ENCODE assay signal across 9 mouse cellular contexts in the genomic region with DNA sequence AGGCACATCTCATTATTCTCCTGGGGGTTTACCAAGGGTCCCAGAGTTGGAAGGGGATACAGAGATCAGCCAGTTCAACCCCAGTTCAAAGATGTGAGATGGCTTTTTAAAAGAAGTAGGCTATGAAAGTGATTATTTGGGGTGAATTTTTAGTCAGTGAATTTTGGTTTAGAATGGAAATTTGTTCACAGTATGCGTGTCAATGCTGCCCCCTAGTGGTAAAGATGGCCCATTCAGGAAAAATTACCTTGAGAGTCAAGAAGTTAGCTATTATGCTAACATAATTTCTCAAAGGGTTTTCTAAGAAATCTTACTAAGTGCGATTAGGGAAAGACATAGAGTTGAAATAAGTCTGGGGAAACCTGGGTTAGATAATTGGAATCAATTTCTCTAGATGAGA. TPM values are rescaled to one million over a fixed set of nuclear protein-coding genes. Genes with fewer than 3 reads are reported as not detected.
DNase-seq lines count a peak whose midpoint lies in the region; ATAC-seq and TF ChIP-seq lines count a peak whose summit lies in the region.
"Had no signal": no experiment of that assay in that cellular context is flagged by ENCODE, and none has a peak within 500 bp of the region (broad histone marks: within the 10 kb centered on the region; RNA-seq: fewer than 3 reads in every experiment).

No protein-coding gene starts in this region.

- no peak overlapping the region for H3K9ac ChIP-seq in forebrain, postnatal 0 days
- no peak overlapping the region for H3K9ac ChIP-seq in forebrain, embryonic 13.5 days
- no peak overlapping the region for H3K9ac ChIP-seq in midbrain, embryonic 11.5 days (ENCODE audit: low read length)
- no peak overlapping the region for H3K9ac ChIP-seq in midbrain, embryonic 13.5 days (replicated peaks)
- H3K9ac ChIP-seq in heart, postnatal 0 days (replicated peaks; ENCODE audit: low read depth, low read length) = no peak overlapping the region
- H3K9ac ChIP-seq in hindbrain, embryonic 16.5 days (ENCODE audit: low read depth, low read length) = no peak overlapping the region

- 7% methylated on average over 2 of the region's 2 CpGs for WGBS in forebrain, postnatal 0 days
- 9% methylated on average over 2 of the region's 2 CpGs for WGBS in forebrain, embryonic 13.5 days
- 13% methylated on average over 2 of the region's 2 CpGs for WGBS in midbrain, embryonic 11.5 days
- 8% methylated on average over 2 of the region's 2 CpGs for WGBS in midbrain, embryonic 13.5 days
- 7% methylated on average over 2 of the region's 2 CpGs for WGBS in heart, postnatal 0 days
- 8% methylated on average over 2 of the region's 2 CpGs for WGBS in hindbrain, embryonic 16.5 days

- no peak for TF ChIP-seq EP300 in heart, postnatal 0 days (IDR thresholded peaks at IDR 0.05; ENCODE audit: low read depth)

- H3K27me3 ChIP-seq in forebrain, postnatal 0 days (ENCODE audit: insufficient read depth, low read length) = no peaks in the 10 kb centered on the region
- H3K27me3 ChIP-seq in forebrain, embryonic 13.5 days = no peaks in the 10 kb centered on the region
- H3K27me3 ChIP-seq in midbrain, embryonic 11.5 days (ENCODE audit: control insufficient read depth, insufficient read depth, low read length) = no peaks in the 10 kb centered on the region
- no peaks in the 10 kb centered on the region for H3K27me3 ChIP-seq in midbrain, embryonic 13.5 days
- no peaks in the 10 kb centered on the region for H3K27me3 ChIP-seq in heart, postnatal 0 days (ENCODE audit: control insufficient read depth, insufficient read depth, low read length)
- no peaks in the 10 kb centered on the region for H3K27me3 ChIP-seq in hindbrain, embryonic 16.5 days (replicated peaks; ENCODE audit: control insufficient read depth, insufficient read depth, low read length)

- H3K4me3 ChIP-seq in forebrain, postnatal 0 days (ENCODE audit: low read depth, low read length) = no peak overlapping the region
- H3K4me3 ChIP-seq in forebrain, embryonic 13.5 days = no peak overlapping the region
- H3K4me3 ChIP-seq in midbrain, embryonic 11.5 days (ENCODE audit: low read depth, low read length) = no peak overlapping the region
- H3K4me3 ChIP-seq in midbrain, embryonic 13.5 days (replicated peaks) = no peak overlapping the region
- no peak overlapping the region for H3K4me3 ChIP-seq in heart, postnatal 0 days (ENCODE audit: low read depth, low read length)
- no peak overlapping the region for H3K4me3 ChIP-seq in hindbrain, embryonic 16.5 days (ENCODE audit: low read length)

- H3K36me3 ChIP-seq in forebrain, postnatal 0 days (ENCODE audit: insufficient read depth) = no peaks in the 10 kb centered on the region
- H3K36me3 ChIP-seq in forebrain, embryonic 13.5 days (ENCODE audit: poor library complexity, severe bottlenecking) = no peaks in the 10 kb centered on the region
- H3K36me3 ChIP-seq in midbrain, embryonic 11.5 days (ENCODE audit: control insufficient read depth, insufficient read depth, low read length) = no peaks in the 10 kb centered on the region
- H3K36me3 ChIP-seq in midbrain, embryonic 13.5 days = no peaks in the 10 kb centered on the region
- no peaks in the 10 kb centered on the region for H3K36me3 ChIP-seq in heart, postnatal 0 days (replicated peaks; ENCODE audit: control insufficient read depth, insufficient read depth, low read length)
- no peaks in the 10 kb centered on the region for H3K36me3 ChIP-seq in hindbrain, embryonic 16.5 days (ENCODE audit: control insufficient read depth, insufficient read depth, low read length)

- H3K4me1 ChIP-seq in forebrain, postnatal 0 days (ENCODE audit: insufficient read depth) = 0 out of 2 replicates have a peak, but pooled peaks cover 4% of the 10 kb centered on the region
- peaks cover 5% of the 10 kb centered on the region; the same call in 1 of the 2 replicates for H3K4me1 ChIP-seq in forebrain, embryonic 13.5 days
- H3K4me1 ChIP-seq in midbrain, embryonic 11.5 days (ENCODE audit: control insufficient read depth, insufficient read depth, low read length) = peaks cover 5% of the 10 kb centered on the region; the same call in 1 of the 2 replicates
- no peaks in the 10 kb centered on the region for H3K4me1 ChIP-seq in midbrain, embryonic 13.5 days (replicated peaks)
- no peaks in the 10 kb centered on the region for H3K4me1 ChIP-seq in heart, postnatal 0 days (ENCODE audit: control insufficient read depth, insufficient read depth)
- H3K4me1 ChIP-seq in hindbrain, embryonic 16.5 days (ENCODE audit: control insufficient read depth, insufficient read depth, low read depth, low read length) = peaks cover 4% of the 10 kb centered on the region

- peak; percentile 86 for DNase-seq in forebrain, postnatal 0 days
- DNase-seq in midbrain, embryonic 11.5 days (ENCODE audit: low spot score, missing footprints) = peak; percentile 90
- DNase-seq in adipocyte (ENCODE audit: low spot score) = peak; percentile 78
- peak; percentile 26 for DNase-seq in heart, postnatal 0 days (ENCODE audit: low spot score)
- peak; percentile 41 for DNase-seq in lung, postnatal 25 days (ENCODE audit: low spot score)

- H3K4me2 ChIP-seq in forebrain, postnatal 0 days (ENCODE audit: low read depth) = no peak overlapping the region
- H3K4me2 ChIP-seq in forebrain, embryonic 13.5 days = no peak overlapping the region
- H3K4me2 ChIP-seq in midbrain, embryonic 11.5 days = no peak overlapping the region
- H3K4me2 ChIP-seq in midbrain, embryonic 13.5 days (replicated peaks) = no peak overlapping the region
- no peak overlapping the region for H3K4me2 ChIP-seq in heart, postnatal 0 days (ENCODE audit: low read depth, low read length)
- H3K4me2 ChIP-seq in hindbrain, embryonic 16.5 days (ENCODE audit: low read length) = no peak overlapping the region

- ATAC-seq in forebrain, postnatal 0 days = no peak; the same call in 1 of the 2 replicates
- no peak for ATAC-seq in forebrain, embryonic 13.5 days
- no peak for ATAC-seq in midbrain, embryonic 11.5 days (ENCODE audit: low FRiP score)
- ATAC-seq in midbrain, embryonic 13.5 days = no peak
- no peak for ATAC-seq in heart, postnatal 0 days (ENCODE audit: insufficient read depth, low read depth)
- no peak for ATAC-seq in hindbrain, embryonic 16.5 days

- H3K27ac ChIP-seq in forebrain, postnatal 0 days (ENCODE audit: low read depth, low read length) = no peak overlapping the region
- no peak overlapping the region for H3K27ac ChIP-seq in forebrain, embryonic 13.5 days
- H3K27ac ChIP-seq in midbrain, embryonic 11.5 days (ENCODE audit: low read depth, low read length) = no peak overlapping the region
- H3K27ac ChIP-seq in midbrain, embryonic 13.5 days = no peak overlapping the region
- no peak overlapping the region for H3K27ac ChIP-seq in heart, postnatal 0 days (ENCODE audit: low read depth)
- no peak overlapping the region for H3K27ac ChIP-seq in hindbrain, embryonic 16.5 days (ENCODE audit: low read depth, low read length)

- no peaks in the 10 kb centered on the region for H3K9me3 ChIP-seq in forebrain, postnatal 0 days (ENCODE audit: low read length)
- H3K9me3 ChIP-seq in forebrain, embryonic 13.5 days (replicated peaks) = no peaks in the 10 kb centered on the region
- H3K9me3 ChIP-seq in midbrain, embryonic 11.5 days (ENCODE audit: control insufficient read depth, low read length) = no peaks in the 10 kb centered on the region
- H3K9me3 ChIP-seq in midbrain, embryonic 13.5 days = no peaks in the 10 kb centered on the region
- no peaks in the 10 kb centered on the region for H3K9me3 ChIP-seq in heart, postnatal 0 days (replicated peaks; ENCODE audit: control insufficient read depth, low read length)
- H3K9me3 ChIP-seq in hindbrain, embryonic 16.5 days (ENCODE audit: control insufficient read depth, low read length) = no peaks in the 10 kb centered on the region

- TF ChIP-seq CTCF in forebrain, postnatal 0 days (IDR thresholded peaks at IDR 0.05; ENCODE audit: low read depth) = peak; percentile 85
- TF ChIP-seq CTCF in heart, postnatal 0 days (IDR thresholded peaks at IDR 0.05; ENCODE audit: low read depth) = peak; percentile 75

RNA-seq across cellular contexts. Expression of gene Ccdc190, which starts 10.9 kb away (rescaled TPM):
- 6.8 and 8.3 TPM in 2 replicates for total RNA-seq in forebrain, postnatal 0 days (2014; rRNA removed)
- 0.97 and 1.5 TPM in 2 replicates for polyA plus RNA-seq in forebrain, postnatal 0 days (2015; fragmentation: Nextera tagmentation; extraction: Ambion mirVana)
- polyA plus RNA-seq in forebrain, embryonic 13.5 days (2015; fragmentation: Nextera tagmentation; extraction: Ambion mirVana) = 0.81 and 0.93 TPM in 2 replicates
- 1.1 and 1.9 TPM in 2 replicates for polyA plus RNA-seq in midbrain, embryonic 11.5 days (2014; fragmentation: Nextera tagmentation; extraction: Ambion mirVana)
- 1.3 and 1.8 TPM in 2 replicates for polyA plus RNA-seq in midbrain, embryonic 13.5 days (2015; fragmentation: Nextera tagmentation; extraction: Ambion mirVana)
- total RNA-seq in heart, postnatal 0 days (2014; rRNA removed; ENCODE audit: low replicate concordance) = not detected in 2 replicates
- polyA plus RNA-seq in heart, postnatal 0 days (2015; fragmentation: Nextera tagmentation; extraction: Ambion mirVana) = not detected in 2 replicates
- polyA plus RNA-seq in hindbrain, embryonic 16.5 days (2015; fragmentation: Nextera tagmentation; extraction: Ambion mirVana) = 3.2 and 3.9 TPM in 2 replicates
- total RNA-seq: neutrophil, adult 5-6 weeks had no signal

RNA-seq across cellular contexts. Expression of gene Hsd17b7, which starts 29.7 kb away (rescaled TPM):
- total RNA-seq in forebrain, postnatal 0 days (2014; rRNA removed) = 20.9 and 30.0 TPM in 2 replicates
- polyA plus RNA-seq in forebrain, postnatal 0 days (2015; fragmentation: Nextera tagmentation; extraction: Ambion mirVana) = 19.2 and 29.0 TPM in 2 replicates
- 14.2 and 18.1 TPM in 2 replicates for polyA plus RNA-seq in forebrain, embryonic 13.5 days (2015; fragmentation: Nextera tagmentation; extraction: Ambion mirVana)
- 20.2 and 21.5 TPM in 2 replicates for polyA plus RNA-seq in midbrain, embryonic 11.5 days (2014; fragmentation: Nextera tagmentation; extraction: Ambion mirVana)
- 18.2 and 20.3 TPM in 2 replicates for polyA plus RNA-seq in midbrain, embryonic 13.5 days (2015; fragmentation: Nextera tagmentation; extraction: Ambion mirVana)
- 45.6 and 62.4 TPM in 2 replicates for total RNA-seq in heart, postnatal 0 days (2014; rRNA removed; ENCODE audit: low replicate concordance)
- 36.9 and 39.4 TPM in 2 replicates for polyA plus RNA-seq in heart, postnatal 0 days (2015; fragmentation: Nextera tagmentation; extraction: Ambion mirVana)
- 26.5 and 33.3 TPM in 2 replicates for polyA plus RNA-seq in hindbrain, embryonic 16.5 days (2015; fragmentation: Nextera tagmentation; extraction: Ambion mirVana)

Comparison
In these comparisons a context has a peak if more than half of its experiments do, and no peak if none do; other contexts are left out.
1. DNase-seq: peak in every context shown above with its lines; median percentile 90 in midbrain, embryonic 11.5 days; 86 in forebrain, postnatal 0 days; 78 in adipocyte; 41 in lung, postnatal 25 days; 26 in heart, postnatal 0 days.